Mouse (Mus musculus) left cerebral cortex, adult 11 months (tissue): ENCODE results near the gene Kcnq1.

Experiments
- DNase-seq: peaks from one replicate; pipeline ENCODE4 v3.0.0; 2022; ENCODE audit warnings: low spot score

Gene Kcnq1

DNA sequence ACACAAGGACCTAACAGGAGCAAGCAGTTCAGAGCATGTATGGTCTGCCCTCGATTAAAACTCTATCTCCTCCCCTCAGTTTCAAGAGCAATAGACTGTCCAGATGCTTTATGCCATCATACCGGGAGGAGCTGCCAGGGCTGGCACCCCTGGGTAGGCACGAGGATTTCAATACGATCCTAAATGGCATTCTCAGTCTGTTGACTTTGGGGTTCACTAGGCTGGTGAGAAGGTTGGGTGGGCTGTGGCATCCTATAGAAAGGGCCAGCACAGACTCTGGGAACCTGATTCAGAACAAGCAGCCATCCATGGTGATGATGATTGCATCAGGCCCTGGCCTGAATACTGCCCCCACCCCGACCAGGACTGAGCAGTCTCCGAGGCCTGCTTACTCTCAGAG, 79.3 kb downstream of the Kcnq1 start:
- no peak for DNase-seq

DNA sequence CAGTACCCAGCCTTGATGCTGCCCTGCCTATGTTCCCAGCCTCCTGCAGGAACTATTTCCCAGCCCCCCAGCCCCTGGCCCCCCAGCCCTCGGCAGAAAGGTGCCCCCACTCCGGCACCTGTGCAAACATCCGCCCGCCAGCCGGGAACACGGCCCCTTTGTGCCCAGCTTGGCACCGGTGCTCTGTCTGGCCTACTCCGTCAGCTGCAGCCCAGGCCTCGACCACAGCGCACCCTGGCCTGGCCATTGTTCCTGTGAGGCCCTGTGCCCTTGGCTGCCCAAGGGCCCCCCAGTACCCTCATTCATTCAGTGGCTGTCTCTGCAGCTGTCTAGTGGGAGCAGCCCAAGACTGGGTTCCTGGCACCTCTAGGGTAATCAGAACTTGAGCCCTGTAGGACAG, 80.2 kb downstream of the Kcnq1 start:
- no peak for DNase-seq

DNA sequence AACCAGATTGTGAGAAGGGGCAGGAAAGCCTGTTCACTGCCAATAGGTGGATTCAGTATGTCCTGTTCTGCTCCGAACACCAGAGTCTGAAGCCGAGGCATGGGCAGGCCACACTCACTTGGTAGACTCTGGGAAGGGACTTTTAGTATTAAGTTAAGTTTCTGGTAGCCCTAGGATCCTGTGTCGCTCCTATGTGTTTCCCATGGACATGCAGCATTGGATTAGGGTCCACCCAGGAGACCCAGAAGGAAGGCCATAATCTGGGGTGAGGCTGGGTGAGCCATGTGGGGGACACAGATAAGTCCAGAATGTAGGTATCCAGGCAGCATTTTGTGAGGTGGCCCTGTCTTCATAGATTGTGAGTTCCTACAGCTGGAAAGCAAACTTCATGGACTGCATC, 81.0 kb downstream of the Kcnq1 start:
- DNase-seq: no peak

DNA sequence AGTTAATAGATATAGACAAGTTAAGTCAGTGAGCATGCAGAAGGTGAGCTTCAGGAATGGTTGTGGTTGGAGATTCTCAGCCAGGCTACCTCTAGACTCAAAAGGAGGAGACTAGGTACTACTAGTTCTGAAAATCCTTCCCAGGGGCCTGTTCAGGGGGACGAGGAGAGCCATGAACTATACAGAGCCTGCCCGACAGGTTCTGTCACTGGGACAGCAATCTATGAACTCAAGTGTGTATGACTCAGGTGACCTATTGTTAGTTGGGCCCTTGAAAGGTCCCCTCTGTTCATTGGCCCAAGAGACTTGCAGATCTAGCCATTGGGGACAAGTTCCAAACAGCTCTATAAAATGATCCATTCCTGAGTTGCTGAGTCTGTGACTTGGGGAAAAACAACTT, 82.4 kb downstream of the Kcnq1 start:
- DNase-seq: no peak

DNA sequence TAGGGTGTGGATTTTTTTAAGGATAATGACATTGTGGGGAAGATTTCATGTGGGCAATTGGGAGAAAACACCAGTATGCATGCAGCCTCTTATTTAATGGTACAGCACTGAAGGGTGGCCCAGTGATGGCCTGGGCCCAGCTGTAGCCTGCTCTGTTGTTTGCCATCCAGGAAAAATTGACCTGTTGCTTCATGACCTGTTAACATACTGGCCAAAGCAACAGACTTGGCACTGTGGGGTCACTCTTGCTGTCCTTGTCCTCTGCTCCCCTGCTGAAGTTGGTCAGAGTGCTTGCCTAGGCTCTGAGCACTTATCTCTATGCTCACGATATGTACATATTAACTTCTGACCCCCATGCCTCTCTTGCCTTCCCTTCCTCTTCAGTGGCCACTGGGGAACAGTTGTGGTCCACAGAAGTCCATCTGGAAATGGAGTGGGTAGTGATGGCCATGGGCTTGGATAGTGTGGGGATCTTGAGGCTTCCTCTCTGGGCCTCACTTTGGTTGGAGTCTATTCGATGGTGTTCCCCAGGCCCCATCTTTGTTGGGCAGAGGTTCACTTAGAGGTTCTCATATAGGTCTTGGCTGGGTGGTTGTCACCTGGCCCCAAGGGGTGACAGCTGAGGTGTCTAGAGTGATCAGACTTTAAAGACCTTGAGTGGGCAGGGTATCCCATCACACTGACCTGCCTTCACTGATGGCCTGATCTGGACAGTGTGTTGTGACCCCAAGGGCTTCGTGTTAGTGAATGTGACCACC, 84.0 kb downstream of the Kcnq1 start:
- no peak for DNase-seq

DNA sequence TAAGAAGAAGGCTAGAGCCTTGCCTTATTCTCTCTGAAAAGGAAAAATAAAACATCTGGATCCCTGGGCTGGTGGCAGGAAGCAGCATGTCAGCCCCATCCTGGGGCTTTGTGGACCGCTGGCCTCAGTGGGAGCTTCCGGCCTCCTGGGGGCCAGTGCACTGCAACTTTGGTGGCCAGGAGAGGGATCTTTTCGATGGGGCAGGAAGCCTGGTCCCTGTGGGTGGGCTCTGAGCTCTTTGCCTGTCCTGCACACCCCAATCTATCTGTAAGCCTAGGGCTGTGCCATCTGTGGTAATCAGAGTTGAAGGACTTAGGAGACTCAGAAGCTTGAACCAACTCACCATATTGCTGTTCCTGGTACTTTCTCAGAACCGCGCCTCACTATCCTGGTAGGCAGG, 84.7 kb downstream of the Kcnq1 start:
- no peak for DNase-seq

DNA sequence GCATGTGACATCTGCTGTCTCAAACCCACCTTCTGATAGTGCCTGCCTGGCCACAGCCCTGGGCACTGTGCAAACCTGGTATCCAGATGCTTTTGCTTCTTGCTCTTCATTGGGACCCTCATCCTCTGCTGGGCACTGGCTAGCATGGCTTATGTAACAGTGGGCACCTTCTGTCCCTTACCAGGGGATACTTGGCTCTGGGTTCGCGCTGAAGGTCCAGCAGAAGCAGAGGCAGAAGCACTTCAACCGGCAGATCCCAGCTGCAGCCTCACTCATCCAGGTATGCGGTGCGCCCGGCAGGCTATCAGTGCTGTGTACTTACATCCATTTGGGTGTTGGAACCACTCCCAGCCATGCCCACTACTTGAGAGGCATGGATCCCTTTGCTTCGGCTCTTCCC, 86.2 kb downstream of the Kcnq1 start:
- DNase-seq: no peak

DNA sequence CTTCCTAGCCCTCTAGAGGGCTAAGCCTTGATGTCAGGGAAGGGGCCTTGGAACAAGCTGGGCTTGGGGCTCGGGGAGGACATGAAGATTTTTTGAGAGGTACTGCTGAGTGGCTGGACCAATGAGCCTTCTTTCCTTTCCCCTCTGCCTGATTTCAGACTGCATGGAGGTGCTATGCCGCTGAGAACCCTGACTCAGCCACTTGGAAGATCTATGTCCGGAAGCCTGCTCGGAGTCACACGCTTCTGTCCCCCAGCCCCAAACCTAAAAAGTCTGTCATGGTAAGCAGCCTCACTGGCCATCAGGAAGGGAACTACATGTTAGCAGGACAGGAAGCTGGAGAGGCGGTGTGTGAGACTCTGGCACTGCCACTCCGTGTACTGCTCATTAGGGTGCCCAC, 87.9 kb downstream of the Kcnq1 start:
- DNase-seq: no peak

DNA sequence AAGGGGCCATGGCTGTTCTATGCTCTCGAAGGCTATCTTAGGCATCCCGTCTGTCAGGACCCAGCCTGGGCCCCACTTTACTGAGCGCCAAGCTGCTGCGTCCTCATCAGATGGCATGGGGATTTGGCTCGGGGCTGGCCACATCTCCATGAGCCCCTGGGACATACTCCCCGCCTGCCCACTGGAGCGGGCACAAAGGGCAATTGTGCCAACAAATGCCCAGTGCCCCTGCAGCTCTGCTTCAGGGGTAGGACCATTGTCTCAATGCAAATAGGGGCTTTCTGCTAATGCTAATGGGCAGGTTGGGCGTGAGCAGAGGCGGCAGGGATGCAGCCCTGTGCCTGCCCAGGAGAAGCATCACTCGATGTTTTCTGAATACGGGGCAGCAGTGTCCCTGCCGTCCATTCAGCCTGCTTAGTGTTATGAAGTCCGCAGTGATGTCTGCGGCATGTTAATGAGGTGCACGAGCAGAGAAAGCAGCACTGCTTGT, 91.8 kb downstream of the Kcnq1 start:
- no peak for DNase-seq

DNA sequence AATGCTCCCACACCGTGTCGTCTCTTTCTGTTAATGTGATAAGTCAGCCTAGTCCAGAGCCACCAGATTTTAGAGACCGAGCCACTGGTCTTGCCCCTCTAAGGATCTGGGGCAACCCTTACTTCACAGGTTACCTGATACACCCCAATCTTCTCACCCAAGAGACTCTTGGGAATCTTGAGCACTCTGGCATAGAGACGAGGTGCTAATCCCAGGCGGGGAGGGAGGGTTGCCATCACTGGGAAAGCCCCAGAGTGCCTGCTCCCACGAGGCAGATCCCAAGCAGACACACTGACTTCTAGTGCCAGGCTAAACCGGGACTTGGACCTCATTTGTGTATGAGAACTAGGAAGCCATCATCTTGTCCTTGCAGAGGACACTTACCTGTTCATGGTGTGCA, 92.3 kb downstream of the Kcnq1 start:
- no peak for DNase-seq

DNA sequence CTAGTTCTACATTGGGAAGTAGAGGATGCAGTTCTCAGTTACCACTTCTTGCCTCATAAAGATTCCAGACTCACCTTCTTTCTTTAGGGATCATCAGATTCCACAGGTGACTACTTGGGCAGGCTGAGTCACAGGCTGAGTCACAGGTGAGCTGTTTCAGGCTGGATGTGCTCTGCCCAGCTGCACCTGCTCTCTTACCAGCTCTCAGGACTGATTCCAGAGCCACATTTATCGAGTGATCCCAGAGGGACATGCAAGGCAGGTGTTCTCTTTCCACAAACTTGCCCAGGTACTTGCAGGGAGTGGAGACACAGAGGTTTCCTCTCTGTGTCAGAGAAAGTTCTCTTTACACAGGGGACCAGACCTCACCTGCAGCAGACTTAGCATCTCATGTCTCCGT, 95.1 kb downstream of the Kcnq1 start:
- DNase-seq: no peak

DNA sequence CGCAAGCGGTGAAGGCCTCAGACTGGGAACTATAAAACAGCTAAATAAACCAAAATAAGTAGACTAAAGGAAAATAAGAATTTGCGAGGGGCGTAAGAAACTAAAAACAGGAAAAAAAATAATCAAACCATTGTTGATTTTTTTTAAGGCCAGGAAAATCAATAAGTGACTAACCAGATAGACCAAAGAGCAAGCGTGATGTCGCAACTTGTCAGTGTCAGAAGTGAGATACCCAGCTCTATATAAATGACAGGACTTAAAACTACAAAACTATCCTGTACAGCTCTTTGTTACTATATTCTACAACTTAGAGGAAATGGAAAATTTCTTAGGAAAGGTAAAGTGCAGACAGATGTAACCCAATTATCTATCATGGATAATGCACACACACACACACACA, 97.7 kb downstream of the Kcnq1 start:
- no peak for DNase-seq

DNA sequence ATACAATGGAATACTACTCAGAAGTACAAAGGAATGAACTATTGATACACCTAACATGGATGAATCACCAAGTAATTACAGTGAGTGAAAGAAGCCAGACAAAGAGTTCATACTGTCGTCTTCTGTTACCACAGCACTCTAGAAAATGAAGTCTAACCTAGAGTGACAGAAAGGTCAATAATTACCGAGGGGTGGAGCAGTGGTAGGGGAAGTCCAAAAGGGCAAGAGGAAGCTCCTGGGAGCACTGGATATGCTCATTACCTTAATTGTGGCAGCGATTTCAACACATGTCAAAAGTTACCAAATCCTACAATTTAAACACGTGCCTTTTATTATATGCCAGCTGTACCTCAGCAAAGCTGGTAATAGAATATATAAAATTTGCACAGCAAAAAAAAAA, 100.9 kb downstream of the Kcnq1 start:
- DNase-seq: no peak

DNA sequence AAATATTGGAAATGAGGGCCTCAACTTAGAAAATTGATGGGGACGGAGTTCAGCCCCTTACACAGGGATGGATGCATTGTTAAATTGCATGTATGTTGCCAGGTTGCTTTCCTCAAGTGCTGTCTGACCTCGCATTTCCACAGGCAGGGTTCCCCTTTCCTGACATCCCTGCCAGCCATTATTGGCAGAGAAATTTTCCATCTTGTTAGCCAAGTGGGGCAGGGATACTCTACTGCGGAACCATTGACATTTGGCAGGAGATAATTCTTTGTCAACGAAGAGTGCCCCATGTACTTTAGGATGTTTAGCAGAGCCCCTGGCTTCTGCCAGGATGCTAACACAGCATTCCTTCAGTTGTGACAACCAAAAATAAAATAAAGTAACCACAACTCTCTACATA, 104.6 kb downstream of the Kcnq1 start:
- no peak for DNase-seq

DNA sequence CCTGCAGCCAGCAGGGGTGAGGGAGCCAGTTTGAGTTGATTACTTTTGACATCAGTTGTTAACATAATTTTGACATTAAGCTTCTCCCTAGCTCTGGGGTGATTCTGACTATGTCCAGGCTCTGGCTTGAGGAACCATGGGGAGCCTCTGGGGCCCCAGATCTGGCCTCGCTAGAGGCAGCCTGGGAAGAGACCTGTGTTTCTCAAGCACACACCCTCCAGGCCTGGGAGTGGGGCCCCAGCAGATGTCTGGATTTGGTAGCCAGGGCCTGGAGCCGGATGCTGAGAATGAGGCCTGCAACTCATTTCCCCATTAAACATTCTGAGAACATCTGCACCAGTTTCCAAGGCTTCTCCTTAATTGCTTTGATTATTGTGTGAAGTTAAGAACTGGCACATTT, 145.0 kb downstream of the Kcnq1 start:
- DNase-seq: no peak

DNA sequence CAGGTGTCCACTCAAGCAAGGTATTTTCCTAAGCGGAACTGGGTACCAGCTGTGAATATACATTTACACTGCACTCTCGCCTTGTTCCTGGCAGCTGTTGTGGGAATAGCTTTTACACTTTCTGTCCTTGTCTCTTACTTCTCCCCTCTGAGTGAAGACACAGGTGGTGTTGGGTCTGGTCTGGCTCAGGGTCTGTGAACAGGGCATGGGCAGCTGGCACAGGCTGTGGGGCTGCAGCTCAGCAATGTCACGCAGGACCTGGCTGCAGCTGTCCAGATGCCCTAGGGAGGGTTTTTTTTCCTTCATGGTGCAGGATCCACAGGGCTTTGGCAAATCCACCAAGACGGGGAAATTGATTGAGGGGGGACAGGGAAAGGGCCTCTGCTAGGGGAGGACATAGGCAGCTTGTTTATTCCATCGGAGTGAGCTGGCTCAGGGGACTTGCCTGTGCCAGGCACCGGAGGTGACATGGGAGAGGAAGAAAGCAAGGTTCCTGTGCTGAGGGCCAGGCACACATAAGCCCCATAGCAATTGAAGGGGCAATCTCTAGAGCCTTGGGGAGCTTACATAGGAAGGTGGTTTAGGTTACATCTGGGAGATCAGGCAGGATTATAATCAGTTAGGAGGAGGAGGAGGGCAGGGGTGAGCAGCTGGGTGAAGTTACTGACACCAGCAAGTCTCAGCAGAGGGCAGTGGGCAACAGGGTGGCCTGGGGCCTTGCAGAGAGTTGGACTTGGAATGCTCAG, 147.1 kb downstream of the Kcnq1 start:
- DNase-seq: no peak

DNA sequence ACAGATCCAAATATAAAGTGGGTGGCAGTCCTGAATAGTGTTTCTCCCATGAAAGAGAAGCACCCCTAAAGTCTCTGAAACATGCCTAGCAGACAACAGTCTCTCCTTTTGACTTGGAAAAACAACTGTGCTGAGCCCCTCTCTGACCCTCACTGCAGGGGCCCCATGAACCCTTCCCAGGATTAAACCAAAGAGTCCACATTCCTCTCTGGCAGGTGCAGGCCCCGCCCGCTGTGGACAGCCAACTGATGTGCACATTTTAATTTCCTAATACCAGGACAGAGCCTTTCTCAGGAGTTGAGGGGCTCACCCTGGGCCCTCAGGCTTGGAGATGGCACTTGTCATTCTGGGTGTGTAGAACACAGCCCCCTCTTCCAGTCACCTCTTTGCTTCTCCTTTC, 148.7 kb downstream of the Kcnq1 start:
- DNase-seq: no peak

DNA sequence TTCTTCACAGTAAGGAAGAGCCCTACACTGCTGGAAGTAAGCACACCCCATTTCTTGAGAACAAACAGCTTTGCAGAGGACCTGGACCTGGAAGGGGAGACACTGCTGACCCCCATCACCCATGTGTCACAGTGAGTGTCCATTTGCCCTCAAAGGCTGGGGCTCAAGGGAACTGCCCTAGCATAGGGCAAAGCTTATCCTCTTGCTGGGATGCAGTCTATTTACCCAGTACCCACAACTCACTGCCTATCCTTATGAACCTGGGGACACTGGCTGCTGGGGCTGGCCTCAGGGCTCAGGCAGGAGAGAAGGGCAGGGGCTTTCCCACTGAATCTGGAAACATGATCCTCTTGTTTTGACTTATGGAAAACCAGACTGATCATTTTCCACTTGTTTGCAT, 155.1 kb downstream of the Kcnq1 start:
- no peak for DNase-seq

DNA sequence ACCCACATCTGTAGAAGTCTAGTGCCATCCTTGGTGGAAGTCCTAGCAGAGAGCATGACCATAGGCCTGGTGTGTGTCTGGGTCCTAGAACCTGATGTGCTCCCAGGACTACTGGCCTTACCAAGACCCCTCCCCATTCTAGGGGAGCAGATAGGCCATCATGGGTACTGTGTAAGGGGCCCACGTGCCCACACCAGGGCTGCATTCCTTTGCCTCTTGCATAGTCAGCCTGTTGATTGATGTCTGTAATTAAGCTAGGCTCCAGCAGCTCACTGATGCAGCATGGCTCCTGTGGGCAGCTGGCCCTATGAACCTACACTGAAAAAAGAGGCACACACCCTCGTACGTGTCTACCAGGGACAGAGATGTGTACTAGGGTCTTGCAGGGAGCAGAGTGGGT, 157.4 kb downstream of the Kcnq1 start:
- no peak for DNase-seq

DNA sequence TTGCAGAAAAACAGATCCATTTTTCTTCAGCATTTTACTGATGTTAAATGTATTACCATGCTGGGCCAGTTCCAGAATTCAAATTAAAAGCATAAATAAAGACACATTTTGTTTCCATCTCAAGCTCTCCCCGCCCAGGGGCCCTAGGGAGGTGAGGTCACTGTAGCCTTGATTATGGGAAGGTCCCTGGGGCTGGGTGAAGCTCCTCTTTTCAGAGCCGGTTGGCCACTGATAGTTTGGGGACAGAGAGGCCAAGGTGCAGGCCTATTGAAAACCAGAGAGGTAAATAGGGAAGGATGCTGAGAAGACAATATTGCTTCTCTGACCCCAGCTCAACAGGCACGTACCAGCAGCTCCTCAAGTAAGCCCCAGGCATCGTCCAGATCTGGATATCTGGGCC, 157.8 kb downstream of the Kcnq1 start:
- no peak for DNase-seq

DNA sequence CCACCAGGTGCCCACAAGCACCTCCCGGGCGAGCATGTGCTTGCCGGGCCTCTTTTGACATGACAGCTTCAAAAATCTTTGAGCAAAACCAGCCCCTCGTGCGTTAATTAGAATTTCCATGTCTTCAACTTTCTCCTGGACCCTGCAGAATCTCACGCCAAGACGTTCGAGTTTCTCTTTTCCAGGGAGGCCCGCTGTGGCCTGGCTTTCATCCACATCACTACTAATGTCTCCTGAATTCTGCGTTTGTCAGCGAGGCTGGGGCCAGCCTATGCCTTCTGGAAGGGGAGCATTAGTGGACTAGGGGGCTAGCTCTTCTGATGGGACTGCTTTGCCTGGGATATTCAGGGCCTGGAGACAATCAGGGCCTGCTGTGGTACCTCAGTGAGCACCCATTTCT, 159.2 kb downstream of the Kcnq1 start:
- DNase-seq: no peak

DNA sequence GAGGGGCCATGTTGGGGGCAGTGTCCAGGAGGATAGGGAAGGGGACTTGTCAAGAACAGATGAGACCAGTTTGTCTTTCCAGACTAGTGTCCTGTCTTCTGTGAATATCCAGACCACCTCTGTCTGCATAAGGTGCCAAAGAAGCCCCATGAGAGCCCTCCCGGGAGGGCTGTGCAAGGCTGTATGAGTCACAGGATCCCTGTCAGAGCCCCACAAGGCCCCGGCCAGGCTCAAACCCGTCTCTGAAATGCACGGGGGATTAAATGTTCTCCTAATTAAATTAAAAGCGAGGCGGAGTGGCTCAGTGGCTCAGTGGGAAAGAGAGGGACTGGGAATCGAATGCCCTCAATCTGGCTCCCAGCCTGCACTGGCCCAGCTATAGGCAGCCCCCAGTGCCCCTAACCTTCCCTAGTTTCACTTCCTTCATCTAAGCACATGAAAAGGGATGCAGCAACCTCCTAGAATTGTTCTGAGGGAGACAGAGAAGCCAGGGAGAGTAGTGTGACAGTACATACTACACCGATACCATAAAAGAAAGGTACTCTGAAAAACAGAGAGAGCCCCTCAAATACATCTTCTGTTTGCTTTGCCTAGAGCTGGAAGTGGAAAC, 159.8 kb downstream of the Kcnq1 start:
- no peak for DNase-seq

DNA sequence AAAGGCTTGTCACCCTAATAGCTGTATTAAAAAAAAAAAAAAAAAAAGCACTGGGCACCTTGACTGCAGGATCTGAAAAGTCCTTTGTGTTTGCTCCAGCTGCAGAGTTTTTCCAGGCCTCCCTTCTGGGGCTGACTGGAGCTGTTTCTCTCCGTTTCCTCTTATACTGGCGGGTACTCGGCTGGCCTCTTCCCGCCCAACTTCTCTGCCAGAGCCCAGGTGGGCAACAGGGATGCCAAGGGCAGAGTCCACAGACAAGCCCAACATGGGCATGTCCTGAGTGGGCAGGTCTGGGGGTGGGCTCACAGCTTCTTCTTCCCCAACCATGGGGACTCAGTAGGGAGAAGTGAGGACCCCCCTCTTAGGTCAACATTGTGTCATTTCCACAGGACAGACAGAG, 167.6 kb downstream of the Kcnq1 start:
- DNase-seq: no peak
